ENCODE assay signal across 8 mouse cellular contexts in genomic region chr8:104436591-104436990, GRCm38 (mm10). TPM values are rescaled to one million over a fixed set of nuclear protein-coding genes. Genes with fewer than 3 reads are reported as not detected.
DNase-seq lines count a peak whose midpoint lies in the region; ATAC-seq lines count a peak whose summit lies in the region.

No protein-coding gene starts in this region.

- ATAC-seq in heart, embryonic 13.5 days (ENCODE audit: extremely low read depth, insufficient number of reproducible peaks, low FRiP score, low TSS enrichment) = no peak
- ATAC-seq in lung, embryonic 15.5 days (ENCODE audit: borderline replicate concordance, extremely low read depth, low FRiP score, low TSS enrichment) = no peak
- no peak for ATAC-seq in intestine, embryonic 16.5 days
- ATAC-seq in stomach, embryonic 14.5 days (ENCODE audit: insufficient number of reproducible peaks, insufficient read depth, low FRiP score, low read depth) = no peak

- peaks cover 92% of the 10 kb centered on the region for H3K36me3 ChIP-seq in heart, embryonic 13.5 days
- peaks cover 80% of the 10 kb centered on the region for H3K36me3 ChIP-seq in lung, embryonic 15.5 days
- H3K36me3 ChIP-seq in intestine, embryonic 16.5 days (ENCODE audit: control insufficient read depth, insufficient read depth, low read length) = peaks cover 29% of the 10 kb centered on the region
- H3K36me3 ChIP-seq in stomach, embryonic 14.5 days (ENCODE audit: control insufficient read depth, insufficient read depth, low read length) = peaks cover 74% of the 10 kb centered on the region

- no peak overlapping the region for H3K4me3 ChIP-seq in heart, embryonic 13.5 days
- H3K4me3 ChIP-seq in lung, embryonic 15.5 days = no peak overlapping the region
- H3K4me3 ChIP-seq in intestine, embryonic 16.5 days (ENCODE audit: low read length) = no peak overlapping the region
- no peak overlapping the region for H3K4me3 ChIP-seq in stomach, embryonic 14.5 days (ENCODE audit: low read depth, low read length)

- H3K27ac ChIP-seq in heart, embryonic 13.5 days (replicated peaks) = peak overlapping the region; percentile 86
- H3K27ac ChIP-seq in lung, embryonic 15.5 days = peak overlapping the region; percentile 84
- peak overlapping the region; percentile 65; the same call in 1 of the 2 replicates for H3K27ac ChIP-seq in intestine, embryonic 16.5 days (ENCODE audit: low read length)
- H3K27ac ChIP-seq in stomach, embryonic 14.5 days (ENCODE audit: low read length) = peak overlapping the region; percentile 39; the same call in 1 of the 2 replicates

- no peaks in the 10 kb centered on the region for H3K9me3 ChIP-seq in heart, embryonic 13.5 days
- no peaks in the 10 kb centered on the region for H3K9me3 ChIP-seq in lung, embryonic 15.5 days
- no peaks in the 10 kb centered on the region for H3K9me3 ChIP-seq in intestine, embryonic 16.5 days (ENCODE audit: control insufficient read depth, low read length)
- no peaks in the 10 kb centered on the region for H3K9me3 ChIP-seq in stomach, embryonic 14.5 days (ENCODE audit: control insufficient read depth, low read depth, low read length)

- DNase-seq in heart, postnatal 36 days = no peak
- DNase-seq in lung, adult 18-20 months = no peak
- DNase-seq in spleen, adult 12 weeks (ENCODE audit: low spot score) = no peak
- DNase-seq in spleen, postnatal 10 days (ENCODE audit: low spot score in 2 of 2) = no peak

- no peak overlapping the region for H3K4me2 ChIP-seq in heart, embryonic 13.5 days
- no peak overlapping the region for H3K4me2 ChIP-seq in lung, embryonic 15.5 days
- H3K4me2 ChIP-seq in intestine, embryonic 16.5 days (ENCODE audit: low read depth, low read length) = no peak overlapping the region
- H3K4me2 ChIP-seq in stomach, embryonic 14.5 days (replicated peaks; ENCODE audit: low read depth, low read length) = no peak overlapping the region

- intact Hi-C loops in heart, postnatal 36 days (cut with DNase I) = no loop called here

- H3K4me1 ChIP-seq in heart, embryonic 13.5 days = peaks cover 40% of the 10 kb centered on the region
- peaks cover 25% of the 10 kb centered on the region for H3K4me1 ChIP-seq in lung, embryonic 15.5 days
- H3K4me1 ChIP-seq in intestine, embryonic 16.5 days (ENCODE audit: control insufficient read depth, insufficient read depth, low read length) = peaks cover 18% of the 10 kb centered on the region
- H3K4me1 ChIP-seq in stomach, embryonic 14.5 days (ENCODE audit: control insufficient read depth, insufficient read depth, low read length) = peaks cover 8% of the 10 kb centered on the region; the same call in 1 of the 2 replicates

- peak overlapping the region; percentile 57; the same call in 1 of the 2 replicates for H3K9ac ChIP-seq in heart, embryonic 13.5 days
- H3K9ac ChIP-seq in lung, embryonic 15.5 days = no peak overlapping the region
- H3K9ac ChIP-seq in intestine, embryonic 16.5 days (ENCODE audit: low read depth, low read length) = no peak overlapping the region
- H3K9ac ChIP-seq in stomach, embryonic 14.5 days (replicated peaks; ENCODE audit: low read depth, low read length) = no peak overlapping the region

- 90% methylated on average over 4 of the region's 4 CpGs for WGBS in heart, embryonic 13.5 days
- 83% methylated on average over 4 of the region's 4 CpGs for WGBS in lung, embryonic 15.5 days
- 88% methylated on average over 4 of the region's 4 CpGs for WGBS in intestine, embryonic 16.5 days
- WGBS in stomach, embryonic 14.5 days = 92% methylated on average over 4 of the region's 4 CpGs

- no peaks in the 10 kb centered on the region for H3K27me3 ChIP-seq in heart, embryonic 13.5 days (replicated peaks)
- H3K27me3 ChIP-seq in lung, embryonic 15.5 days = no peaks in the 10 kb centered on the region
- H3K27me3 ChIP-seq in intestine, embryonic 16.5 days (replicated peaks; ENCODE audit: control insufficient read depth, insufficient read depth, low read length) = no peaks in the 10 kb centered on the region
- no peaks in the 10 kb centered on the region for H3K27me3 ChIP-seq in stomach, embryonic 14.5 days (ENCODE audit: control insufficient read depth, insufficient read depth, low read length)

RNA-seq across cellular contexts. Expression of gene Dync1li2, which starts 6.3 kb away (rescaled TPM):
- polyA plus RNA-seq in heart, embryonic 13.5 days (2015; fragmentation: Nextera tagmentation; extraction: Ambion mirVana) = 45.0 and 51.1 TPM in 2 replicates
- total RNA-seq in heart, postnatal 36 days (2021) = 100 to 1,000 TPM; 104 to 112 TPM
- polyA plus RNA-seq in lung, embryonic 15.5 days (2015; fragmentation: Nextera tagmentation; extraction: Ambion mirVana) = 61.1 and 62.2 TPM in 2 replicates
- 38.7 and 39.7 TPM in 2 replicates for polyA plus RNA-seq in intestine, embryonic 16.5 days (2015; fragmentation: Nextera tagmentation; extraction: Ambion mirVana)
- polyA plus RNA-seq in stomach, embryonic 14.5 days (2014; fragmentation: Nextera tagmentation; extraction: Ambion mirVana) = 58.4 and 69.2 TPM in 2 replicates

RNA-seq across cellular contexts. Expression of gene Cmtm4, which starts 41.0 kb away (rescaled TPM):
- 1.2 and 1.6 TPM in 2 replicates for polyA plus RNA-seq in heart, embryonic 13.5 days (2015; fragmentation: Nextera tagmentation; extraction: Ambion mirVana)
- 10 to 100 TPM; 11.0 to 12.0 TPM for total RNA-seq in heart, postnatal 36 days (2021)
- 2.6 and 3.0 TPM in 2 replicates for polyA plus RNA-seq in lung, embryonic 15.5 days (2015; fragmentation: Nextera tagmentation; extraction: Ambion mirVana)
- polyA plus RNA-seq in intestine, embryonic 16.5 days (2015; fragmentation: Nextera tagmentation; extraction: Ambion mirVana) = 4.2 and 5.1 TPM in 2 replicates
- polyA plus RNA-seq in stomach, embryonic 14.5 days (2014; fragmentation: Nextera tagmentation; extraction: Ambion mirVana) = 6.4 and 7.2 TPM in 2 replicates
